Mouse (Mus musculus) layer of hippocampus, postnatal 25 days (tissue): Measurements from ENCODE around the gene Nxpe4. TPM values are rescaled to one million over a fixed set of nuclear protein-coding genes. Genes with fewer than 3 reads are reported as not detected.
A peak's percentile ranks its signal among the peaks of the same experiment; 100 is the strongest.
"Not testable (repeated sequence)": the region's sequence is repeated elsewhere in the genome, so short reads cannot be mapped to it uniquely, and the experiment has no call there.

Experiments
- DNase-seq, 2 experiments: peaks; one replicate each; pipeline ENCODE4 v3.0.0; 2022; ENCODE audit warnings: mixed read lengths in 2 of 2, low spot score in 1 of 2; ENCODE audit errors: extremely low spot score in 1 of 2
- total RNA-seq, 2 experiments: library from RNA; stranded (reverse); gene quantifications; 2 replicates each; pipeline ENCODE4 v1.2.3; 2021

Nxpe4 gene
- total RNA-seq, 2 experiments from 2014 or later, result 9.1 to 11.2 TPM

DNA sequence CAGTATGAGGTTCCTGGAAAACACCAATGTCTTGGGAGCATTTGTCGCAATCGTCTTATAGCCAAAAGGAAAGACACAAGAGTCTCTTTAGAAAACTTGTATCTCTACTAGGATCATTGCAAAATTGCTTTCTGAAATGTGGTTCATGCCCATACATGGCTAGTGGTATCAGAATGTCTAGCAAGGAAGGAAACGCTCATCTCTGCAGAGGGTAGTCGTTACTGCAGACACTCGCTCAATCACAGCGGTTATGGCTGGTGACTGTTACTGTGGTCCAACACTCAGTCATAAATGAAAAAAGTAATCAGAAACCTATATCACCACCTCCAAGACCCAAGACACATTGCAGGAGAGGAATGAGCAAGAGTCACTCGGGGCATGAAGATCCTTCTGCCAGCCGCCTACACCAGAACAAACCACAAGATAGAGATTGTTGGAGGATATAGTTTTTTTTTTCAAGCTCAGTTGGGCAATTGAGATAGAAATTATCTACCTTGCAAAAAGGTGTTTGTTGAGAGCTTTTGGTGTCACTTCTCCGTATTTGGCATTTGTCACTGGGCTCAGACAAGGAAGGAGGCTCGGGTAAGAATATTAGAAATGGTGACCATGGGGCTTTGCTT is 241.9 kb downstream of the Nxpe4 start:
- DNase-seq, result no peak

DNA sequence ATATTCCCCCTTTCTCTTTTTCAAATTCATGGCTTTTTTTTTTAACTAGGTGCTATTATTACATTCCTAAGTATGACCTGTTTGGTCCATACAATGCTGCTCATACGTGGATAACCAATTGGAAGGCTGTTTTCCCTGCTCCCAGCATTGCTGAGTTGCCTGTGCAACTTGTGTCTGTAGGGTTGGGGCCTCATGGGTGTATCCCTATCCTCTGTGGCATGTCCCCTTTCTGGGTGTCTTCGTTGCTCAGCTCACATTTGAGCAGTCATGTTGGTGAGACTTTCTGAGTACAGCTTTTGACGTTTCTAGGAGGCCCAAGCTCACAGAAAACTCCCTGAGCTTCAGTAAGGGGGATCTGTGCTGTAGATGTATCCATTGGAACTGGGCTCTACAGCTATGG is 242.9 kb downstream of the Nxpe4 start:
- no peak for DNase-seq

DNA sequence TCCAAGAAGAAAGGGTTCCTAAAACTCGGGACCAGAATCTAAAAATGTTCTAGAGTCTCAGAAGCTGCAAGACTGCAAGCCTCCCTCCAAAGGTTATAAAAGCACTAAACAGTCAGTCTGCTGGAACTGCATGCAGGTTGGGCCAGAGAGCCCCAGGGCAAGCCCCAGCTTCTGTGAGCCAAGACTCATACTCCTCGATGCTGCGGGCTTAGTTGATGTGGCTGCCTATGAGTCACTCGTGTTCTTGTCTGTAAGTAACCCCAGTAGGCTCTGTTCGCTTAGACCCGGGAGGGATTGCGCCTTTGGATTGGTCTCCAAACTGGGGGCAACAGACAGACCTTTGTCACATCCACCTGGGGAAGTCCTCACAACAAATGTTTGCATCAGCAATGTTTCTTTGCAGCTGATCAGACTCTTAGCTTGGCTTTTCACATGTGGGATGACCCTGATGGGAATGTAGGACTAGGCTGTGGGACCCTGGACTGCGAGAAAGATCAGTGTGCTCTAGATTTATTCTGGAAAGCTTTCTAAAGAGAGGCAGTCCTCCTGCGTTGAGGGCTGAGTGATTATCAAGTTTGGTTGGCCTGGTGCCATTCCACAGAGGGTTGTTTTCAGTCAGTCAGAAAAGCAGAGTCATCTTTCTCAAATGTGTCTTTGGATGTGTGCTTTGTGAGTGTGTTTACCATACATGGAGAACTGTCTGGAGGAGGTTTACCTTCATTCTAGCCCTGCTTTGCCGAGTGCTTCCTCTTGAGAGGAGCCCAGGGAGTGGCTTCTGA is 245.9 kb downstream of the Nxpe4 start:
- DNase-seq, result no peak

DNA sequence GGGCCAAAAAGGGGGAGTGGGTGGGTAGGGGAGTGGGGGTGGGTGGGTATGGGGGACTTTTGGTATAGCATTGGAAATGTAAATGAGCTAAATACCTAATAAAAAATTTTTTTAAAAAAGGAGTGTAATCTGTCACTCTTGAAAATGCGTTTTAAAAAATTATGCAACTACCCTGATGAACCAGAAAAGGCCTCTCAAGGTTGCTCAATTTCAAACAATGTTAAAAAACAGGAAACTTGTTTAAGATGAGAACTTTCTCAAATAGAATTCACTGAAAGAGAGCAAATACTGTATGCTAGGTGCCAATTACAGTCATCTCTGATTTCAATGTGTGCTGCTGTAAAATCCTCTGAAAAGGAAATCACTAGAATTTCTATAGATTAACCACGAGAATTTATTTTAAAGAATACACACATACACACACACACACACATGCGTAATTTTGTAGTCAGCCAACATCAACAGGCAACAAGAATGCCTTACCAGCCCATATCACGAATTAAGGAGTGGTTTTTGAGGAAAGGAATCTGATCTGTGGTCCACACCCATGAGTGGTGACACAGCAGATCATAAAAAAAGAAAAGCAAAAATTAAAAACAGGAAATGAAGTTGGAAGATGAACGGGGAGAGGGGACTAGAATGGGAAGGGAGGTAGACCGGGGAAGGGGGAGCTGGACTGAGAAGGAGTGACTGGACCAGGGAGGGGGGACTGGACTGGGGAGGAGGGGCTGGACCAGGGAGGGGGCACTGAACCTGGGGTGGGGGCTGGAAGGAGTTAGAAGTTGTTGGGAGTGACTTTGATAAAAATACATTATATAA is 248.6 kb downstream of the Nxpe4 start:
- no peak for DNase-seq

DNA sequence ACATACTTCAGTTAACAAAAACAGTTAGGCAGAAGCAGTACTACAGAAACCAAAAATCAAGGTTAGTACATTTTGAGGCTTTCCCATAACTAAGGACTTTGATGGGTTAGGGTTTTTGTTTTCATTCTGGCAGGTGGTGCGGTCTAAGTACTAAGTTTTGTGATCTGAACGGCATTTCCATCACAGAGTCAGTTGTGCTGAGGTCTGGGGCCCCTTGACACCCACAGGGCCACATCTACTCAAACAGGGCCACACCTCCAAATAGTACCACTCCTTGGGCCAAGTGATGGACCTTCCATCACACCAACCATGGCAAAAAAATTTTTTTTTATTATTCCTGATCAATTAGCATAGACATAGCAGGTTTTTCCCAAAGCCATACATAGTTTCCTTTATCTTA is 251.8 kb downstream of the Nxpe4 start:
- DNase-seq, result no peak

DNA sequence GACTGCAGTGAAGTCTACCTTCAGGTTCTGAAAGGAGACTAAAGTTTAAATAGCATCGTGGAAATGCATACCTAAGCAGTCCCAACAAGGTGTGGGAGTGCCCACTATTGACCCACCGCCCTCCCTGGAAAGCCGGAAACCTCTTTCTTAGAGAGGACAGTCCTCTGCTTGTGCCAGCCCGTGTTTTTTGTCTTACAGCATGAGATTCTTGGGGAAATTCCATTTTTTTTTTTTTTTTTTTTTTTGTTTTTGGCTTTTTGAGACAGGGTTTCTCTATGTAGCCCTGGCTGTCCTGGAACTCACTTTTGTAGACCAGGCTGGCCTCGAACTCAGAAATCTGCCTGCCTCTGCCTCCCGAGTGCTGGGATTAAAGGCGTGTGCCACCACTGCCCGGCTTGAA is 255.5 kb downstream of the Nxpe4 start:
- DNase-seq, result not testable (repeated sequence)

DNA sequence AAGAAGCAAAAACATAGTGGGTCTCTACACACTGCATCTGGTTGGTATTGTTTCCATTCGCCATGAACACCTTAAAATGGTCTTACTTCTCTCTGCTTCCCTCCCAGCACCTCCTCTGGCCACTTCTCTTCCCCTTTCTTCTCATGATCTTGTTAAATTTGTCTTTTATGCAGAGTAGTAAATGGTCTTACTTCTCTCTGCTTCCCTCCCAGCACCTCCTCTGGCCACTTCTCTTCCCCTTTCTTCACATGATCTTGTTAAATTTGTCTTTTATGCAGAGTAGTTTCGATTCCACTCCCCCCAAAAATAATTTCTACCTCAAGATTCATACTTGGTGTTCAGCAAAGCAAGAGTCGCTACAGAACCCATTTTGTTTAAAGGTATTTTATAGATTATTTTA is 256.2 kb downstream of the Nxpe4 start:
- DNase-seq, result no peak

DNA sequence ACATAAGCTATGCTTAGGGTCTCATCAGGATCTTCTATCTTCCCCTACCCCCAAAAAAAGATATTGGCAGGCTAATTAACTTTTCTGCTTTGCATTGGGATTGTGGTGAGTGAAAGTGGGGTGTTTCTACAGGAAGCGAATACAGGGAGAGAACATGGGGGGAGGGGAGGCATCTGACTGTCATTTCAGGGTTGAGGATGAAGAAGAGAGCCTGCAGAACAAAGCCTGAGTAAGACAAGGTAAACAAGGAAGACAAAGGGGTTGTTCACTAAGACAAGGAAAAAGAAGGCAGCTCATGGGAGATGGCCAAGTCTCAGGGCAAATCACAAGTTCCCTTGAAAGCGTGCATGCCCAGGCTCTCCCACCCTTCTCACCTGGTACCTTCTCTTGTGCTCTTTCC is 256.6 kb downstream of the Nxpe4 start:
- DNase-seq, result no peak

DNA sequence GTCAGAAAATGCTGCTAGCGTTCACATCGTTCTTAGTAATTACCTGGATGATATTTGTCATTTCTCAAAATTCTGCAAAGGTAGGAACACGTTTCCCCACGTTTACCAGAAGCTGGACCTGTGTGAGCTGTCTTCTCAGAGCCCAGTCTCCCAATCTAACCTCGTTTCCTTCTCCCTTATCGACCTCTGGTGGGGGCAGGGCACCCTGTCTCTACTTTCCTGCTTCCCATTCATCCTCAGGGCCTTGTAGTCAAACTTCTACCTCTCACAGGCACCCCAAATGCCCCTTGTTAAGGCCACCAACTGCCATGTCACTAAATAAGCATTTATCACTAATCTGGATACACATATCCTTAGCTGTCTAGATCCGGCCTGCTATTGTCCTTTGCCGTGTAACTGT is 257.0 kb downstream of the Nxpe4 start:
- DNase-seq, result no peak

DNA sequence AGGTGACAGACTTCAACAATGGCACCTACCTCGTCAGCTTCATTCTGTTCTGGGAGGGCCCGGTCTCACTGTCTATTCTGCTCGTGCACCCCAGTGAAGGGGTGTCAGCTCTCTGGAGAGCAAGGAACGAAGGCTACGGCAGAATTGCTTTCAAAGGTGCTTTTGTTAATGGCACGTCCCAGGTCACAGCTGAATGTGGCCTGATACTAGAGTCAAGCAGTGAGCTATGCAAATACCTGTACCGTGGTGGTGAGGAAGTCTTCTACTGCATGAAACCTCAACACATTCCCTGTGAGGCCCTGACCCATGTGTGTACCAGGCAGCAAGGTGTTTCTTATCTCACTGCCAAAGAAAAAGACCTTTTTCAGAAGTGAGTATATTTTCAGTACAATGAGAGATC is 258.6 kb downstream of the Nxpe4 start:
- DNase-seq, result no peak

DNA sequence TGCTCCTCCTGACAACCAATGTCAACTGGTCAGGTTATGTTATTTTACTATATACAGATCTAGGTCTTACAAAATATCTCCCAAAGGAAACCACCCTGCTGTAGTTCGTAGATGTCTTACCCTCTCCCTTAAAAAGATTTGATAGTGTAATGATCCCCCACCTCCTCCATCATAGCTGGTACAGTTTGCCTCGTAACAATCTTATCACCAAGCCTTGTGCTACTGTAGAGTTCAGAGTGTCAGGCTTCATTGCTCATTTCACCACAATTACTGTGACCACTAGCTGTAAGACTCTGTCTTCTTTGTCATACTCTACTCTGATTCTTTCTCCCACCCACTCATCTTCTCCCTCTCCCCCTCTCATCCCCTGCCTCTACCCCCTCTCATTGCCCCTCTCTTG is 259.2 kb downstream of the Nxpe4 start:
- no peak for DNase-seq

DNA sequence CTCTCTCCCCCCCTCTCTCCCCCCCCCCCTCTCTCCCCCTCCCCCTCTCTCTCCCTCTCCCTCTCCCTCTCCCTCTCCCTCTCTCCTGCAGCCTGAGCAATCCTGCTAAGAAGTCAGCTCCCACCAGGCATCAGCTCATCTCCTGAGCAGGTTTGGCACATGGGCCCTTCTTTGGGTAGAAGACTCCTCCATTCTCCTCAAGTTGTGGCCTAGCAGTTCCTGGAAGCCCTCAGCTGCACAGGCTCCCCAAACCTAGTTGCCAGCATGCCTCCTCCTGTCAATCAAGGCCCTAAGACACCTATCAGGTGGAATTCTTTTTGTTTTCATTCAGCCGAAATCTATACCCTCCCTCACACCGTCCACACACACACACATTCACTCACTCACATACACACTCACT is 259.7 kb downstream of the Nxpe4 start:
- DNase-seq, result no peak

DNA sequence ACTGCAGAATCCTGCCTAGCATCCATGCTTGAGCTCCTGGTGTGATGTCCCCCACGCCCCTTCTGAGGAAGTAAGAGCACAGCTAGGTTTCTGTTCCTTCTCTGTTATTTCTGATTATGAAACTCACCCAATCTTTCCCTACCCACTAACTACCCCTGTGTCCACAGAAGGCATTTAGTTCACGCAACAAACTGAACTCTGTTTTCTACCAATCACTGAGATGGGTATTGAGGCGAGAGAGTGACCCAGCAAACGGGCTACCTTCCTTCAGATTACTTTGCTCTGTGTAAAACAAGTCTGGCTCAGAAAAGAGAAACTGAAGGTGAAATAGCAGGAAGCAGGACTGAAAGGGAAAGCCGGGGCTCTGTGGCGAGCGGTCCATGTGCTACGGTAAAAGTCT is 260.6 kb downstream of the Nxpe4 start:
- DNase-seq, result no peak

DNA sequence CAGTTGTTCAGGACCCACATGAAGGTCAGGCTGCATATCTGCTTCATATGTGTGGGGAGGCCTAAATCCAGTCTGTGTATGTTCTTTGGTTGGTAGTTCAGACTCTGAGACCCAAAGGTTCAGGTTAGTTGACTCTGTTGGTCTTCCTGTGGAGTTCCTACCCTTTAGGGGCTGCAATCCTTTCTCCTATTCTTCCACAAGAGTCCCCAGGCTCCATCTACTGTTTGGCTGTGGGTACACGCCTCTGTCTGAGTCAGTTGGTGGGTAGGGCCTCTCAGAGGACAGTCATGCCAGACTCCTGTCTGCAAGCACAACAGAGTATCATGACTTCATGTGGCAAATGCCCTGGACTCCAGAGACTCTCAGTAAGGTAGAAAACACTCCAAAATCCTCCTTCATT is 261.4 kb downstream of the Nxpe4 start:
- no peak for DNase-seq

DNA sequence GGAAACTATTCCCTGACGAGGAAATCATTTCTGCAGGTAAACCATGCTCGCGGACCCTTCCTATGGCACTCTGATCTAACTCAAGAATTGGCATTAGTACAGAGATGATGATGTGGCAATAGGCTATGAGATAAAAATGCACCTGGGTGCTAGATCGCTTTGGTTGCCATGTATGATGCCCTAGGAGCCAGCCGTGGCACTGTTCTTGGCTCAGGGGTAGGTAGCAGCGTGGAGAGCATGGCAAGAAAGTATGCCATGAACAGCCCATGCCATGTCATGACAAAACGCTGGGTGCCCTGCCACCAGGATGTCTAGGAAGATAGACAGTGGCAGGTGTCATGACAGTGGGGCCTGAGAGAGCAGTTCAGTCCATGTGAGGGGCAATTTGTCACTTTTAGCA is 265.4 kb downstream of the Nxpe4 start:
- DNase-seq, result no peak

DNA sequence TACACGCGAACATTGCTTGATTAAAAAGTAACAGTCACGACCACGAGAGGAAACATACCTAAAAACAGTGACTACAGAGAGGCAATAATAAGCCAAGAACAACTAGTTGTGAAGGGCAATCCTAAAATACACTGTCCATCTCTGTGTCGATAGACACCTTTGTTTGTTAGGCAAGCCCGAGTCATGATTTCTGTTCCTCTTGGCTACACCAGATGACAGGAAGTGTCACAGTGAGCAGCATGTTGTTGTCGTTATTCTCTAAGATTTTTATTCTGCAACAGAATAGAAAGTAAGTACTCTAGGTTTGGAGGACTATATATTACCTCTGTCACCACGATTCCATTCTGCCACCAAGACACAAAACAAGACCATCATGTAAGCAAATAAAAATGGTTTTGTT is 270.6 kb downstream of the Nxpe4 start:
- no peak for DNase-seq

DNA sequence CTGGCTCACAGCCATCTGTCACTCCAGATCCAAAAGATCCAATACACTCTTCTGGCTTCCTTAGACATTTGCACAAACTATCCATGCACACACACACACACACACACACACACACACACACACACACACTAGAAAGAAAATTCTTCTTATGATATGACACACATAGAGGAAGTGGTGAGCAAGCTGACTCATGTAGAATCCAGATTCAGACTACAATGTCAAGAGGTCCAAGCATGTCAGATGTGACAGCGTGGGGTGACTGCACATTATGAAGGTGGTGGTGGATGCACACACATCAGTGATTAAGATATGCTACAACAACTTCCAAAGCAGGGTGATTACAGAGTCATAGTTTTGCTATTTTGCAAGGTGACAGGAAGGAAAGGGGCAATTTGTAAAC is 282.1 kb downstream of the Nxpe4 start:
- DNase-seq, result no peak

DNA sequence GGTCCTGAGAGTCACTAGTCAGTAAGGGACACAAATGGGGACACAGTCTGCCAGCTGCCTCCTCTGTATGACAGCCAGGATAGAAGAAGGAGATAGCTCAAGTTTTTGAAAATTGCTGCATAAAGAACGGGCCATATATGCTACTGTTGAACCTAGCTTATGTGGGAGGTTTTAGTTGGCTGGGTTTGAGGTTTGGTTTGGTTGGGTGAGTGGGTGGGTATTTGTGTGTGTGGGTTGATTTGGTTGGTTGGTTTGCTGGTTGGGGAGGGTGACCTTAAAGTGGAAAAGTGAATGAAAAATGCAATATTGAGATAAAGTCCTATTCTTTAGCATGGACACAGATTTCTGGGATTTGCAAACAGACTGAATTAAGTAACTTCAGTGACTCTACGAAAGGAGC is 283.0 kb downstream of the Nxpe4 start:
- DNase-seq, result no peak

DNA sequence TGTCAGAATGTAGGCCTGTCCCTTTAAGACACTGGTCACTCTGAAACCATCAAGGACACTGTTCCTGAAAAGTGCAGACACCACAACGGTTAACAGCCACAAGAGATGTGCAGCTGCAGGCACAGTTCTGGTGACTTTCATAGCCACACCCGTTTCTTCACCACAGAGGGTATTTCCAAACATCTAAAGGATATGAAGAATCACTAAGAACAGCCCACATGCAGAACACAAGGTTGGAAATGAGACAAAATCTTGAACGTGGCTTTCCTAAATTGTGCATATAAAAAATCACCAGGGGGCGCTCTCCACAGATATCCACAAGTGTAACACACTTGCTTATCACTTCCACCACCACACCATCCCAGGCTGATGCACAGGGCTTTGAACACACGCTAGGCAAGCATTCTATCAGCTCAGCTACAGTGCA is 286.0 kb downstream of the Nxpe4 start:
- peak in 1 of 2 experiments; percentile 14 for DNase-seq
